Mouse (Mus musculus) hematopoietic multipotent progenitor cell, adult 10-12 weeks (in vitro differentiated cells): Measurements from ENCODE around the gene Heg1. TPM values are rescaled to one million over a fixed set of nuclear protein-coding genes. Genes with fewer than 3 reads are reported as not detected.

Experiments used
- polyA plus RNA-seq: library from polyadenylated mRNA; stranded (reverse); fragments of >175 nt; gene quantifications from 2 replicates; pipeline ENCODE4 v1.2.3, GENCODE M21; 2012; ENCODE audit warnings: low replicate concordance

Gene Heg1
- polyA plus RNA-seq, result 21.3 and 22.0 TPM in 2 replicates

DNA sequence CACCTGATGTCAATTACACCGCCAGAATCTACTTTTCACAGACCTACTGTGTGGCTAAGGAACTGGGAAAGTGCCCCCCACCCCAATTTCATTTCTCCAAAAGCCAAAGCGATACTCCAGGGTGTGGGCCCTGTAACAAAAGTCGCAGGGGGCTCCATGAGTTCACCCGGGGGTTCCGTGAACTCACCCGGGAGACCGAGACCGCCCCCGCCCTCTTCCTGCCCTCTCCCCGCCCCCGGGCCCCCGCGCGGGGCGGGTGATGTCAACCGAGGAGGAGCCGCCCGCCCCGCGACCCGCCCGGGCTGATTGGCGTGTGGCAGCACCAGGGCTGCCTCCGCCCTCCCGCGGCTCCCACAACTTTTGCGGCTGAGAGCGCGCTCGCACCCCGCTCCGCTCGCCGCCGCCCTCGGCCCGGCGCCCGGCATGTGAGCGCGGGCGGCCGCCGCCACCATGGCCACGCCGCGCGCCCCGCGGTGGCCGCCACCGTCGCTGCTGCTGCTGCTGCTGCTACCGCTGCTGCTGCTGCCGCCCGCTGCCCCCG lies at the start of gene Heg1:
TSS of gene Heg1 (plus strand) at position 209 of the 541 bp plus-strand sequence.

DNA sequence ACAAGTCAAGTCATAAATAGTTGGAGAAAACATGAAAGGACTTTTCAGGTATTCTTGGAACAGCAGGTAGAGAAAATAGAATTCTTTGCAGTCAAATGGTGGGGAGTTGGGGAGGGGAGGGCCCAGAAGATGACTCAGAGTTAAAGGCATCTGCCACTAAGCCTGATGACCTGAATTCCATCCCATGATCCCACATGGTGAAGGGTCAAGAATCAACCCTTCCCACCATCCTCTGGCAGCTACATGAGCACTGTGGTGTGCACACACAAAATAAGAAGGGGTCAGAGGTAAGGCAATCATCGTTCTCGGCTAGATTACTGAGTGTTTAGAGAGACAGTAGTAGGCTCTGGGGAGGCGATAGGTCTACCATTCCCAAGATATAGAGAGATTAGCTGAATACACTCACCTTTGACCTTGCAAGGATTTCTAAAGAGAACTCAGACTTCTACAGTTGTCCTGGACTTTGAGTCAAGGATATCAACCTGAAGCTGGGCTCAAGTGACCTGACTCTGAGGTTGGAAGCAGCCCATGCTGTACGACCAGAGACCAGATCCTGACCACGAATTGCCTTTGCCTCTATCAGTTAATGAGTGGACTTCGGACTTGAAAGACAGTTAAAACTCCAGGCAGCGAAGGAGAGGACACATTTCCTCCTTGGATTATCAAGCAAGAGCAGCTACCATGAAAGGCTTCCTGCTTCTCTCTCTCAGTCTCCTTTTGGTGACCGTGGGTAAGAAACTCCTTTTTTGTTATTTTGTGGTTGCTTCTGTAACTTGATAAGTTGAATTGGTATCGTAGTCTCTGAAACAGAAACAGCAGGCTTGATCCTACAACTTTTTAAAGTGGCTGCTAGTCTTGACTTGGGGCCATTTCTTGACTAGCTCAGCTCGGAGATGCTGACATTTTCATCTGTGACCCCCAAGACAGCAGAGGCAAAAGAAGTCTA lies 109.9 kb downstream of the Heg1 start, which contains the start of gene Muc13:
TSS of gene Muc13 (plus strand) at position 192 of the 946 bp plus-strand sequence.

Other genes starting within 250 kb of the Heg1 start
- gene Slc12a8, start 167.0 kb upstream of the Heg1 start, polyA plus RNA-seq, result 0.20 and 0.27 TPM in 2 replicates
- 0.05 and 0.54 TPM in 2 replicates for gene Muc13, start 109.7 kb downstream of the Heg1 start, polyA plus RNA-seq
- 11.5 and 16.4 TPM in 2 replicates for gene Itgb5, start 145.3 kb downstream of the Heg1 start, polyA plus RNA-seq